Mouse (Mus musculus): Measurements from ENCODE around the gene Srsf10. TPM values are rescaled to one million over a fixed set of nuclear protein-coding genes. Genes with fewer than 3 reads are reported as not detected.

Srsf10 gene
- total RNA-seq, 2 experiments from 2014 or later, result 94.0 to 117 TPM

DNA sequence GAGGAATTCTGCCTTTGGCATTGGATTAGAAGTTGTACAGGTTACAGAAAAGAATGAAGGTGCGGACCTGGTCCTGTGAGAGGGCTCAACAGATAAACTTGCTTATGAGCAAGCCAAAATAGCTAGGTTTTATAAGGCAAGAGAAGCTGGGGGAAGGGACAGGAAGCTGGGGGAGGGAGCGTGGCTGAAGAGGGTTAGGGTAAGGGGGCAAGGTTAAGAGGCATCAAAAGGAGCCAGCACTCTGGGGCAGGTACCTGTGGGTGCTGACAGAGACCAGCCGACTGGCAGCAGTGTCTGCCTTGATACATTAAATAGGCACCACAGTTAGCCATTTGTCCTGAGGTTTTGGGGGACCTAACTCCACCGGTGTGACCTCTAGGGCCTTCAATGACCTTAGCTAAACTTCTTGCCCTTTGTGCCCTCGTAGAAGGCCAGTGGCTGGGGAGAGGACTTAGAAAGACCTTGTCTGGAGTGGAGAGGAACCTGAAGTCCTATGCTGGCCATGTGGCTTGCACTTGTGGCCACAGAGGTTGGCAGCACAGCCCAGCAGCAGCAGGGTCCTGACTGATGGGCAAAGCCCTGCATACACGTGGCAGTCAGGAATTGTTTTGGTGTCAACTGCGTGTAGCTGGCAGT lies 28.5 kb downstream of the Srsf10 start:
- no peak for DNase-seq

DNA sequence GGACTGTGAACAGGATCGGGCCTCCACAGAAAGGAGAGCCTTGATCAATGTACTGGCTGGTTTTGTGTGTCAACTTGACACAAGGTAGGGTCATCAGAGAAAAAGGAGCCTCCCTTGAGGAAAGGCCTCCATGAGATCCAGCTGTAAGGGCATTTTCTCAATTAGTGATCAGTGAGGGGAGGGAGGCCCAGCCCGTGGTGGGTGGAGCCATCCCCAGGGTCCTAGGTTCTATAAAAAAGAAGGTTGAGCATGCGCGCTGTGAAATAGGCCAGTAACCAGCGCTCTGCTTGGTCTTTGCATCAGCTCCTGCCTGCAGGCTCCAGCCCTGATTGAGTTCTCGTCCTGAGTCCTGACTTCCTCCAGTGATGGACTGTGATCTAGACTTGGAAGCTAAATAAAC lies 29.0 kb downstream of the Srsf10 start:
- no peak for DNase-seq

DNA sequence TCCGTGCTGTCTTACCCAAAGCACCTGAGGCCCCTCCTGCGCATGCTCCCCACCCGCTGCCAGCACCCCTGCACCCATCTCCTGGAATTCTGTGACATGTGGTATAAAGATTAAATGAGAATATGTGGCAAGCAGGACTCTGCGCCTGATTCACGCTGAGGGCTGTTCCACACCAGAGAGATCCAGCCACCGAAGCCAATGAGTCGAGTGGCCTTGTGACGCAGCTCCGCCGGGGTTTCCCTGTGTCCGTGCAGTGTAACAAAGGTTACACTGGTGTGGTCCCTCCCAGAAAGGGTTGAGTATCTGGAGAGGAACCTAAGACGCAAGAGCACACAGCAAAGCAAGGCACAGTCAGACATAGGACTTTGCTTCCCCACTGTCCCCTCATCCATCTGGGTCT lies 30.1 kb downstream of the Srsf10 start:
- DNase-seq, result peak; percentile 54

DNA sequence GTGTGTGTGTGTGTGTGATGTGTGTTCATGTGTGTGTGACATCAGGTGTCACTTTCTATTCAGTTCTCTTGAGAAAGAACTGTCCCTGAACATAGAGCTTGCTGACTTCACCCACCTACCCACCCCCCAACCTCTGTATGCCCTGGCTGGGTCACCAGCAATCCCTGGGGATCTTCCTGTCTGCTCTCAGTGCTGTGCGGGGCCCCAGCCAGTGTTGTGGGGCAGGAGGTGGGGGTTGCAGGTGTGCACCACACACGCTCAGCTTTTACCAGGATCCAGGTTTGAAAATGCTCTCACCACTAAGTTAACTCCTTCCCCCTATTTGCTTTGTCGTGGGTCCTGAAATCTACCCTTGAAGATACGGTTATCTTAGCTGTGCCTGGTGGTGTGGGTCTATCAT lies 30.6 kb downstream of the Srsf10 start:
- no peak for DNase-seq

DNA sequence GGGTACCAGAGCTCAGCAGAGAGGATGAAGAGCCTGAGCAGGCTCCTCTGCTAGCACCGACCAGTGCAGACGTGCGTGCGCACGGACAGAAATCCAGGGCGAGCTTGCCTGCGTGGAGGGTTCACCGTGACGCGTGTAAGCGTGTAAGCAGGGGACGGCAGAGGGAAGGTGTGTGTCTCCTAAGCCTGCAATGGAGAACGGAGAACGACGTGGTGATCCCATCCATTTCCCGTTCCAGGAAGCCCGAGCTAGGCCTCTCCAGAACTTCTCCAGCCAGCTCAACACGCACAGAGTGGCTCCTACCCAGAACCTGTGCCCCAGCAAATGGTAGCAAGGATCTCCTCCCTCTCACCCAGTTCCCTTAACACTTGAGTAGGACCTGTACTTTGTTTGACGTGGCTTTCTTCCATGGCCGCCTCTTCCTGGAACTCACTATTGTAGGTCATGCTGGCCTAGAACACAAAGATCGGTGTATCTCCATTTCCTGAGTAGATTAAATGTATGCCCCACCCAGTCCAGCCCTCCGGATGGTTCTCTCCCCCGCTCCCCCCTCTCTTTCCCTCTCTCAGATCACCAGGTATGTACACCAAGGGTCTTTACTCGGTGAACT lies 33.0 kb downstream of the Srsf10 start:
- DNase-seq, result no peak

DNA sequence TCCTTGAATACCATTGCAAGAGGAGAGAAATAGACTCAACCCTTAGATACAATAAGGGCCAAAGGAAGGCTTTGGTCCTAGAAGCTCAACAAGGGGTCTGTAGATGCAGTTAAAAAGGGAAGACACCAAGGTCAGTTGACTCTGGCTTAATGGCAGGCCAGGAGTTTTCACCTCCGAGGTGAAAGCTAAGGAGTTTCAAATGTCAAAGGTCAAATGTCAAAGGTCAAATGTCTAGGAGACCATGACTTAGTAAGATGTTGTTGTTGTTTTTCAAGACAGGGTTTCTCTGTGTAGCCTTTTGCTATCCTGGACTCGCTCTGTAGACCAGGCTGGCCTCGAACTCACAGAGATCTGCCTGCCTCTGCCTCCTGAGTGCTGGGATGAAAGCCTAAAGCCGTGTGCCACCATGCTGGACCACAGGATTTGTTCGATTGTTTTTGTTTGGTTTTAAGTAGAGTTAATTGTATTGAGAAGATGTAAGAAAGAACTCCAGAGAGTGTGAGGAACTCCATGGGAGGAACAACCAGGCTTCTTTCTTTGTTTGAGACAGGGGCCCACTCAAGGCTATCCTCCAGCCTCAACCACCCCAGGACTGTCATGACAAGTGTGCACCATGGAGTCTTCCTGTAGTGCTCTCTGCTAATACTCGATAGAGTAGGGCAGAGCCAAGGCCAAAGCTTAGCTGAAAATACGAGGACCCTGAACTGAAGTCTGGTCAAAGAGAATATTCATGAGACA lies 33.8 kb downstream of the Srsf10 start:
- no peak for DNase-seq

DNA sequence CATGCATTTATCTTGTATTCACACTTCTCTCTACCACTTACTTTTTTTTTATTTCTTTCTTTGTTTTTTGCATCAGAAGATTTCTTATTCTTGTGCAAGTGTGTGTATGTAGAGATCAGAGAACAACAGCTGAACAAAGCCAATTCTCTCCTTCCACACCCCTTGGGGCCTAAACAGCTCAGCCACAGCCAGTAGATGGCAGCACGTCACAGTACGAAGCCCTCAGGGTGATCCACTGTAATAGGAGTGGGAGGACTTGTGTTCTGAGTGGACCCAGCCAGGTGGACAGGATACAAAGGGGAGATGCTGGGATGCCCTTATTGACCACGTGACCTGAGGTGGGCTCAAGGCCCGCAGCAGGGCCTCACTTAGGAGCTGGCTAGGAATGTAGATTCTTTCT lies 34.3 kb downstream of the Srsf10 start:
- peak; percentile 87 for DNase-seq

DNA sequence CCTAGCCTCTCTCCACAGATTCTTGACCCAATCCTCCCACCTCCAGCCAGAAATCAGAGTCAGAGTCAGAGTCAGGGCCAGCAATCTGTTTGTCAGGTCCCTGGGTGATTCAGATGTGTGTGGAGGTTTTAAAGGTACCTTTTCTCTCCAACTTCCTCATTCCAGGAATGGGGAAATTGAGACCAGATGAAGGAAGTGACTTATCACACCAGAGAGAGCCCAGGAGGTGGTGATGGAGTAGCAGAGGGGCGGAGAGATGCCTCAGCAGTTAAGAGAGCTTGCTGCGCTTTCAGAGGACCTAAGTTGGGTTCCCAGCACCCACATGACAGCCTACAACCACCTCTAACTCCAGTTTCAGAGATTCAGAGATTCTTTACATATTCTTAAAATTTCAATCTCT lies 36.0 kb downstream of the Srsf10 start:
- DNase-seq, result no peak

DNA sequence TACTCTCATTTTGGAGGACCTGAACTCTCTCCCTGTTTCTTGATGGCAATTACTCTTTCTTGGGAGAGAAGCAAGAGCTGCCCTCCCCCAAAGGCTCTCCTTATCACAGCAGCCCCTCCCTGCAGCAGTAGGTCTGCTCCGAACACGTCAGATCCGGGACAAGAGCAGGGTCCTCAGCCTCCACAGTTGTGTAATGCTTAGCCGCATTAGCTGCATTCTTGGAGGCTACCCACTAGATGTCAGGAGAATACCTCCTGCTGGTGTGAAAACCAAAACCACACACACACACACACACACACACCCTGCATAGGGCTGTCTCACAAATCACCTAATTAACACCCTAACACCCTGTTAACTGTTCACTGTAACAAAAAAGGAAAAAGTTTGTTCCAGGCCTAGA lies 37.3 kb downstream of the Srsf10 start:
- DNase-seq, result no peak

DNA sequence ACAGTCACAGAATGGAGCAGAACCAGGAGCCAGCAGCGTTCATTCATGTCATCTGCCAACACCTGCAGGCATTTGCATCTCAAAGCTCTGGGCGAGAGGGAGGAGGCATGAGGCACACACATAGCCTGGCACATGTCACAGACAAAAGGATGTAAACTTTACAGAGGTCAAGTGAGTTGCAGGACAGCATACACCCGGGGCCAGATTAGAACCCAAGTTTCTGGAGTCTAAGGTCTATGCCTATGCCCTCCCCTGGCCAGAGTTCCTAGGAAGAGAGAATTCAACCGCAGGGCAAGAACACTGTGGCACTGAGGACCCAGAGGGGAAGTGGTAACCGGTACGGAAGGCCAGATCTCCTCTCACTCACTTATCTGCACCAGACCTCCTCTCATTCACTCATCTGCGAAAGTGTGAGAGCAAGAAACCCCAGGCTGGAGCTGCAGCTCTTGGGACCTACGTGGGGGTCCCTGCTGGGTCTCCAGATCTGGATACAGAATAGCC lies 39.6 kb downstream of the Srsf10 start, which contains the start of gene Cnr2:
Cnr2 (plus strand) TSS at position 324 of the 501 bp plus-strand sequence.
- no peak for DNase-seq

DNA sequence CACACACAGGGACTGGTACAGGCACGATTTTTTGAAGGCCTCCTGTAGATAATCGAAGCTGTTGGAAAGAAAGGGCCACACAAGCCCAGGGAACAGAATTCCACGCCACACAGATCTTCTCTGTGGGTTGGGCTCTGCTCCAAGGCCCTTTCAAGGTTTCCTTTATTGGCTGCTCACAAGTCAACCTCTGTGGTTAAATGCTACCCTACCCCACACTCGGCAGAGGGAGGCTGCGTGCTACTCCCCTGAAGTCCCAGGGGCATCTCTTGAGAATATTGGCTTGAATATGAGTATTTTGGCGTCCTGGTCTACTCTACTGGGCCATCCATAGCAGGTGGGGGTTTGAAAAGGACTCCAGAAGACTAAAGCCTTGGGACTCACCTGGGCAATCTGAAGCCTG lies 40.6 kb downstream of the Srsf10 start:
- no peak for DNase-seq

DNA sequence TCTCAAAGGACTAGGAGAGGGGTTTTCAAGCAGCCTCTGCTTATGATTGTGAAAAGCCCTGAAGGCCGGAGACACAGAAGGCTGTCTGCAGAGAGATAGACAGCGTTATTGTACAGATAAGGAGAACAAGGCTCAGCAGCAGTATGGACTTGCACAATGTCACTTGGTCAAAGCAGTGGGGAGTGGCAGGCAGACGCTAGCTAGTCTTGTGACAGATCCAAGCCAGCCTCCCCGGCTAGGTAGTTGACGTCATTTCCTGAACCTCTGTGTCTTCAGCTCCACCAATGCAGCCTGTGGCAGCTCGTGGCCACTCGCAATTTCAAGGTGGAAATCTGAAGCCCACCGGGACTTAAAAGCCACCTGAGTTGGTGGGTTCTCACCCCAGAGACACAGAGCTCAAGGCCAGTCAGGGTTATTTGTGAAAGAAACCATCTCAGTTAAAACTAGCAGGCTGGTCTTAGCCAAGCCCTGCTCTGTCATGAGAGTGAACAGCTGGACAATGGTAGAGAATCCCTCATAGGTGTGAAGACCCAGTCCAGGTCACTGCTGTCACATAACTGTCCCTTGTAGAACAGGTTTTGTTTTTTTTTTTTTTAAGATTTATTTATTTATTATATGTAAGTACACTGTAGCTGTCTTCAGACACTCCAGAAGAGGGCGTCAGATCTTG lies 43.0 kb downstream of the Srsf10 start:
- peak; percentile 55 for DNase-seq

DNA sequence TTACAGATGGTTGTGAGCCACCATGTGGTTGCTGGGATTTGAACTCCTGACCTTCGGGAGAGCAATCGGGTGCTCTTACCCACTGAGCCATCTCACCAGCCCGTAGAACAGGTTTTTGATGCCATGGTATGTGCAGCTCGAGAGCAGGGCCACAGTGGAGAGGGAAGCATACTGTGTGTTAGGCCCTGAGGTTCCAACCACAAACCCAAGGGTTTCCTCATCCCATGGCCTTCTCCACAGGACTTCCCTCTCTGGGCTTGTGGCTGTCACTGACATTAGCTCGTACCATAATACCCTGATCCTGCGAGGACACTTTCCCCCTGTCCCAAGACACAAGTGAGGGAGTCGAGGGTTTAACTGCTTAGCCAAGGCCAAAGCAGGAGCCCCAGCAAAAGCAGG lies 43.5 kb downstream of the Srsf10 start:
- no peak for DNase-seq

DNA sequence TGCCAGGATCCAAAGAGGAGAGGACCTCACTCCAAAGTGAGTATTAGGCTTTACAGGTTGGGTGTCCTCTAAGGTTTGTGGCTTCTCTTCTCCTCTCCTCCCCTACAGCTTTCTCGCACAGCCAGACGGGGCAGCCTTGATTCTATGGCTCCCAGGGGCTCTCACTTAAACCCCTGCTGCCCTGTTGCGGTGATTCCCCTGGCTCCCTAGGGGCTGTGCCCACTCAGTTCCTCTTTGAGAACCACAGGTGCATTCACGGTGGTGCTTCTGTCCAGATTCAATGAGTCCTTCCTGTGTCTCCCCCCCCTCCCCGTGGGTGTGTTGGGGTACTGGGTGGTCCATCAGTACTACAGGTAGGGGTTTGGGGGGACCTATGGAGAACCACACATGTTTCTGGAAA lies 44.5 kb downstream of the Srsf10 start:
- DNase-seq, result no peak

DNA sequence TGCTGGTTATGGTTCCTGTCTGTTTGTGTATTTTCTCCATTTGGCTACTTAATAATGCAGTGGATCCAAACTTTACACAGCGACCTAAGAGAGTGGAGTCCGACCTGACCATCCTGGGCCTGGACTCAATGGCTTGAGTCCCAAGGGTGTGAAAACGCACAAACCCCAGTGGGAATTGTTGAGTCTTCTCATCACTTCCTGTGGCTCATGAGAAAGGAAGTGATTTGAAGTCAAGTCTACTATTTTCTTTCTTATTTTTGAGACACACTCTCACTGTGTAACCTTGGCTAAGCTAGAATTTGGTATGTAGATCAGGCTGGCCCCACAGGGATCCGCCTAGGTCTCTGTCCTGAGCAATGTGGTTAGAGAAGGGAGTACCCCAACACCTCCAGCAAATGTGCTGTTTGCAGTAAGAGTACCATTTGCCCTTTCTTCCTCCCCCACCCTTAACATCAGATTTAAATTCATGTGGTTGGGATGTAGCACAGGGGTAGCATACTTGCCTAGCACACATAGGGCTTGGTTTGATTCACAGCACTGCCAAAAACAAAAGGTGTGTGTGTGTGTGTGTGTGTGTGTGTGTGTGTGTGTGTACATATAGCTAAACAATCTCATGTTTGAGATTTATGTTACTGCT lies 47.2 kb downstream of the Srsf10 start:
- DNase-seq, result no peak

DNA sequence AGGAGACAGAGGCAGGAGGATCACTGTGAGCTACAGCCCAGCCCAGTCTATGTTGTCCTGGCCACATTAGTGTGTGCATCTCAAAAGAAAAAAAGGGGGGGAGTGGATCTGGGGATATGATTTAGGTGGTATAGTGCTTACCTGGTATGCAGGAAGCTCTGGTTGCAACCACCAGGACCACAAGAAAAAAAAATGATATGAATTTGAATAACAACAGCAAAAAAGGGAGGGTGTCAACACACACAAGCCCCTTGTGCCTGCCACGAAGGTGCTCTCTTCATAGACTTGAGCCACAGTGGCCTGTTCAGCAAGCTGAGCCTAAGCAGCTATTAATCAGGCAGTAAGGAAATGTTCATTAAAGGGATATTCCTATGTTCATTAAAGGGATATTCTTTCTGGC lies 49.3 kb downstream of the Srsf10 start:
- DNase-seq, result no peak

DNA sequence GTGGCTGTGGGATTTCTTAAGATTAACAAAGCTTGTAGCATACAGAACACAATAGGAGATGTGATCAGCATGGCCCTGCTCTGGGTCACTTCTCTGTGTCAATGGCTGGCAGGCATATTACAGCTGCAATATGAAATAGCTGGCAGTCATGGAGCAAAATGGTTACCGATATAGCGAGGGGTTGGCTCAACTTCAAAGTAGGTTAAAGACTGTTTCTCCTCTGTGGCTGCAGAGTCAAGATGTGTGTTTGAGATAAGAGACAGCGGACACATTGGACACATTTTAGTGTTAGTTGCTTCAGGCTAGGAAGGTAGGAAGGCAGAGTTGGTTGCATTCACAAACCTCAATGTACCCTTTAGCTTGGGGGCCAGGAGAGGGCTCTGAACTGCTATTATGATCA lies 51.1 kb downstream of the Srsf10 start:
- DNase-seq, result no peak

DNA sequence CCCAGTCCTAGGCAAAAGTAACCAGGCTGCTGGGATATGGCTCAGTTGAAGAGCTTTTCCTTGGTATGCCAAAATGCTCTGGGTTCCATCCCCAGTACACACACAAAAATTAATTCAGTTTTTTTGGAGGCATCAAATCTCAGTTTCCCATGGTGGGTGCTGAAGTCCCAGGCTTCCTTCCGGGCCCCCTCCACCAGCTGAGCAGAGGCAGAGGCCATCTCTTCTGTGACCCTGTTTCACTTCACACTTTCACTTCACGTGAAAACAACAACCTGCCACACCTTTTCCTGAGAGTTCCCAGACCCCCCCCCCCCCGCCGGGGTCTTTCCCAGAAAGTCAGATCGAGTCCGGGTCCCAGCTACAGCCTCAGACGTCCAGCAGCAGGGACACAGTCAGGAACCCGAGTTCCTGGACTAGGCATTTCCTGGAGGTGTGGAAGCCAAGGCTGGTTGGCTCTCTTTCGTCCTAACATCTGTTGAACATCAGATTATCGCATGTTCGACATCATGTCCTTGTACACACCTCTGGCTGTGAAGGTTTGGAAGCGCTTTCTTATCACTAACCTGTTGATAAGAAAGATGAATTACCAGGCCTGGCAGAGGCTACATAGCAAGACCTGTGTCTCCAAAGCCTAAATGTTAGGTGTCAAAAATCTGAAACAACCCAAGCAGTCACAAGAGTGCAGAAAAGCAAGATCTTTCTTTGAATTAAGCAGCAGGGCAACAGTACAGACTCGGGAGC lies 53.9 kb downstream of the Srsf10 start:
- DNase-seq, result no peak

DNA sequence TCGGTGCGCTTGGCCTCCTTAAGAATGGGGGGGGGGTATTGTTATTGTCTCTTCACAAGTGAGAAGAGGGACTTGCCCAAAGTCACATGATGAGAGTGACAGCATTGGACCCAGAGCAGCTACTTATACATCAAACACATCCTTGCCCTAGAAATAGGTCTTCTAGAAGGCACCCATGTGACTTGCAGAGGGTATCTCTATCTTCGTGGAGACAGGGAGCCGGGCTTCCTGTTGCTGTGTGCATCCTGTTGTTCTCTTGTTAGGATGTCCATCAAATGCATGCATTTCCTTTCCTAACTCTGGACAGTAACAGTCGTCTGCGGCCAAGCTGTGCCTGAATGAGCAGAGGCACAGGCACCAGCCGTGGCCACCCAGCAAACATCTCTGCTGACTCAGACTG lies 56.0 kb downstream of the Srsf10 start:
- peak; percentile 24 for DNase-seq

DNA sequence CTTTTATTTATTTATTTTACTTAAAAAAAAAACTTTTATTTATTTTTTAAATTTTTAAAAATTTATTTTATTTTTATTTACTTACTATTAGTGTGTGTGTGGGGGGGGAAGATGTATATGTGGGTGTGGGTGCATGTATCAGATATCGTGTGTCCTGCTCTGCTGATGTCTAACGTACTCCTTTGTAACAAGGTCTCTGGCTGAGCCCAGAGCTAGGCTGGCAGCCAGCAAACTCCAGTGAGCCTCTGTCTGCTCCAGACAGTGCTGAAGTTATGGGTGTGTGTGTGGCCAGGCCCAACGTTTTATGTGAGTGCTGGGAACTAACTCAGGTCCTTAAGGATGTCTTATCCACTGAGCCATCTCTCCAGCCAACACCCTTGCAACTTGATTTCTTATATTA lies 56.6 kb downstream of the Srsf10 start:
- DNase-seq, result no peak

DNA sequence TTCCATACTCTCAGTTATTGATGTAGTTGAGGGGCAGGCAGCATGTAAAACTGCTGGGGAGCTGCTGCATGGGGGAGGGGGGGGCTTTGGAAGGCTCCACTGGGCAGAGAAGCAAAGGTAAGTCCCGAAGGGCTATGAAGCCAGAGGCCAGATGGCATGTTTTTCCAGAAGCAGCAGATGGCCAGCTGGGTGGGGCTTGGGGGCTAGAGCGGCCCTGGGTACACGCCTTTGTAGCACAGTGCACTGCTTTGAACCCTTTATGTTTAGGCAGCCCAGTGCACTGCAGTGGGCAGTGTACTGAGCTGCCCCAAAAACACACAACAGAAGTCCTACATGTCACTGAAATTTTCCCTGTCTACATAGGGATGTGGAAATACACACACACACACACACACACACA lies 57.3 kb downstream of the Srsf10 start:
- DNase-seq, result peak; percentile 24

DNA sequence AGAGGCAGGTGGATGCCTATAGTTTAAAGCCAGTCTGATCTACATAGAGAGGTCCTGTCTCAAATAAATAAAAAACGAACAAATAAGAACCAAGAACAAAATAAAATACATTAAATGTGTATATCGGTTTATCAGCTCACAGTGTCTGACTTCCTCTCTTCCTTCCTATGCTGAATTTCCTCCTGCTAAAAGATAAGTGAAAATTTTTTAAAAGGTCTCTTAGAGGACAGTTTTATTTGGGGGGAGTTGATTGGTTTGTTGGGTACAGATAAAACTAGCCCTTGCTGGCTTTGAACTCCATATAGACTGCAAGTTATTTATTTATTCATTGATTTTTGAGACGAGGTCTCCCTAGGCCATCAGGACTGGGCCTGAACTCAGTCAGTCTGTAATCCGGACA lies 57.9 kb downstream of the Srsf10 start:
- DNase-seq, result no peak

Data from adrenal gland, postnatal 10 days (tissue).